Mouse (Mus musculus) myocyte (in vitro differentiated cells): ENCODE data around the gene Paf1.

Experiments
- CEBPB ChIP-seq: IDR thresholded peaks from 2 replicates; pipeline ENCODE4 v1.6.1; 2011; ENCODE audit warnings: mild to moderate bottlenecking, moderate library complexity; ENCODE audit not compliant: poor library complexity, insufficient read depth, severe bottlenecking
- E2F4 ChIP-seq: IDR thresholded peaks from one replicate; pipeline ENCODE4 v1.6.1; 2011; ENCODE audit warnings: mild to moderate bottlenecking, control low read depth, moderate library complexity; ENCODE audit not compliant: insufficient read depth
- MAX ChIP-seq: IDR thresholded peaks from one replicate; pipeline ENCODE4 v1.6.1; 2011; ENCODE audit warnings: low read depth, mild to moderate bottlenecking, control low read depth
- MYOD1 ChIP-seq, 3 experiments: IDR thresholded peaks; one replicate each; pipeline ENCODE4 v1.6.1; 2011; ENCODE audit warnings: control low read depth in 2 of 3, low read depth in 2 of 3, mild to moderate bottlenecking in 2 of 3, moderate library complexity in 1 of 3; ENCODE audit not compliant: insufficient read length in 2 of 3, control insufficient read depth in 1 of 3
- MYOG ChIP-seq, 3 experiments: IDR thresholded peaks; one replicate each; pipeline ENCODE4 v1.6.1; 2011; ENCODE audit warnings: control low read depth in 2 of 3, low read depth in 2 of 3, mild to moderate bottlenecking in 2 of 3; ENCODE audit not compliant: insufficient read length in 2 of 3, control insufficient read depth in 1 of 3, insufficient read depth in 1 of 3
- POLR2A ChIP-seq: IDR thresholded peaks from one replicate; pipeline ENCODE4 v1.6.1; 2011; ENCODE audit warnings: low read depth, mild to moderate bottlenecking, control low read depth, moderate library complexity; ENCODE audit not compliant: insufficient read length
- POLR2AphosphoS2 ChIP-seq: IDR thresholded peaks from one replicate; pipeline ENCODE4 v1.6.1; 2011; ENCODE audit warnings: low read depth, control low read depth; ENCODE audit not compliant: insufficient read length
- REST ChIP-seq: IDR thresholded peaks from one replicate; pipeline ENCODE4 v1.6.1; 2011; ENCODE audit warnings: mild to moderate bottlenecking, control low read depth, moderate library complexity; ENCODE audit not compliant: insufficient read depth, insufficient read length
- TCF12 ChIP-seq: IDR thresholded peaks from one replicate; pipeline ENCODE4 v1.6.1; 2011; ENCODE audit warnings: mild to moderate bottlenecking, control low read depth; ENCODE audit not compliant: poor library complexity, insufficient read depth, severe bottlenecking
- USF1 ChIP-seq: IDR thresholded peaks from one replicate; pipeline ENCODE4 v1.6.1; 2011; ENCODE audit warnings: low read depth, mild to moderate bottlenecking, control low read depth, moderate library complexity

DNA sequence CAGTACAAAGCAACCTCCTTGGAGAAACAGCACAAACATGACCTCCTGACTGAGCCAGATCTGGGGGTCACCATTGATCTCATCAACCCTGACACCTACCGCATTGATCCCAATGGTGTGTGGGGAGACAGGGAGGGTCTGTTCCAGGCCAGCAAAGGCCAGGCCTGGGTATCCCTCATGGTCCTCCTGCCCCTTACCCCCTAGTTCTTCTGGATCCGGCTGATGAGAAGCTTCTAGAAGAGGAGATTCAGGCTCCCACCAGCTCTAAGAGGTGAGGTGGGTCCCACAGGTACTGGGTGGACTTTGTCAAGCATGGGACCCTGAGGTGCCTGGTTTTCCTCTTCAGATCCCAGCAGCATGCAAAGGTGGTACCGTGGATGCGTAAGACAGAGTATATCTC lies 2.7 kb downstream of the Paf1 start:
- no peak for TF ChIP-seq POLR2AphosphoS2
- TF ChIP-seq TCF12 = no peak
- no peak for TF ChIP-seq MAX
- TF ChIP-seq POLR2A = no peak
- TF ChIP-seq USF1 = no peak
- no peak for TF ChIP-seq MYOD1 (IDR thresholded peaks at IDR 0.05; ENCODE audit: control insufficient read depth in 1 of 3, insufficient read length in 2 of 3, low read depth in 2 of 3)
- no peak for TF ChIP-seq CEBPB
- no peak for TF ChIP-seq E2F4
- no peak for TF ChIP-seq MYOG (IDR thresholded peaks at IDR 0.05; ENCODE audit: control insufficient read depth in 1 of 3, insufficient read depth in 1 of 3, insufficient read length in 2 of 3, low read depth in 2 of 3)
- TF ChIP-seq REST = no peak
